Mouse (Mus musculus) kidney, adult 18-20 months (tissue): ENCODE results near the gene Qrfp.

ENCODE experiments used
- DNase-seq: peaks from one replicate; pipeline ENCODE4 v3.0.0; 2021

Qrfp gene

DNA sequence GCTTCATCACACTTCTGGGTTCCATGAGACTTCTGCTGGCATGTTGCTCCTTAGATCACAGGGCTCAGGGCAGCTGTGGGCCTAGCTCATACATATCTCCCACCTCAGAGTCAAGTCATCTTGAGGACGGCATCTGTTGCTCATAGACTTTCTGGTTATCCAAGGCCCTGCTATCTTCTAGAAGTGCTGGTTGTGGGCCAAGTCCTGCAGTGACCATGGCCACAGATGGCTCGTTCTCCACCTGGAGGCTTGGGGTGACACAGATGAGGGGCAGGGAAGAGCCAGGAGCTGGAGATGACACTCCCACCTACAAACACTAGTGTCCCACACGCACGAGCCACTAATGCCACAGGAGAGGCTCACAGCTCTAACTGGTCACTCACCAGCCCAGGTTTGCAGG is 3.3 kb upstream of the Qrfp start:
- DNase-seq: no peak

DNA sequence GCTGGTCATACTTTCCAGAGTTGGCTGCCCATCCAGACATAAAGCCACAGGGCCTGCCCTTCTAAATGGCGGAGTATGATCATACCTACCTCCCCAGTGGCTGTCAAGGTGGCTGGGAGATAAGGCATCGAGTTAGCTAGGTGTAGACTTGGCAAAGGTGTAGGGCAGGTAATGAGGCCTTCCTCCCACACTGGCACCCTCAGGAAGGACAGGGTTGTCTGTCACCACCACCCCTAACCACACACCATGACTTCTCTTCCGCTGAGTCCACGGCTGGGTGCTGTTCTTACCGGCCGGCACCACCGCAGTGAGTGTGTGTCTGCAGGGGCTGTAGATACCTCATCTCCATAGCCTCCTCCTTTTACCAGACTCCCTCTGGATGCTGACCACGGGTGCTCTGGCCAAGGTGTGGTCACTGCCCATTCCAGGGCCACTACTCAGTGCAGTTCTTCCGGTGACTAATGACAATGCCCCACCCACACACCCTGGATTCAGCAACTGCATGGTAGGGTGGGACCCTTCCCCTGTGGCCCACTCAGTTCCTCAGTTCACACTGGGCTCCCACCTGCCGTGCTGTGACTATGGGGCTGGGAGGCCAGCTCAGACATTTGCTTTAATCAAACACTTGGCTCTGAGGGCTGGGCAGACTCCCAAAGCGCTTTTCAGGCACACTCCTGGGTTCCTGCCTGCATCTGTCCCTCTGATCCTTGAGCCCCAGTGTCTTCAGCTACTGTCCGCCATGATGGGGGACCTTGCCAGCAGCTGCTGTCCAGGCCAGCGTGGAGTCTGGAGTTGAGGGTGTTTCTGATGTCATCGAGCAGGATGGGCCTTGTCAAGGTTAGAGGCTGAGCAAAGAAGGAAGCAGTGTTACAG is 942 bp upstream of the Qrfp start:
- no peak for DNase-seq

DNA sequence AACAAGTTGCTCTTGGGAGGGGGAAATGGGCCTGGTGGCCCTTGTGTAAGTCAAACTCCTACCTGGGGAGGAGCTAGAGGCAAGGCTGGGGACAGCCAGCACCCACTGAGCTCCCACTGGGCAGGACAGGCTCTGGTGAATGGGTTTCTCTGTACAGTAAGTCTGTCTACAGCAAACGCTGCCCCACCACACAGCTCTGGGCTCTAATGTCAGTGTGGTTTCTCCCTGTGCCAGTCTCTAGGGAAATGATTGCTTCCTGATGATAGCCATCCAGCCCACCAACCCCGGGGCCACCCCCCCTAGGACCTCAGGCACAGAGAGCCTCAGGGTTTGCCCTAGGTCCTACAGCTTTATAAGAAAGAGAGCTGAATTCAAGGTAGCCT is 1.0 kb downstream of the Qrfp start:
- DNase-seq: no peak

DNA sequence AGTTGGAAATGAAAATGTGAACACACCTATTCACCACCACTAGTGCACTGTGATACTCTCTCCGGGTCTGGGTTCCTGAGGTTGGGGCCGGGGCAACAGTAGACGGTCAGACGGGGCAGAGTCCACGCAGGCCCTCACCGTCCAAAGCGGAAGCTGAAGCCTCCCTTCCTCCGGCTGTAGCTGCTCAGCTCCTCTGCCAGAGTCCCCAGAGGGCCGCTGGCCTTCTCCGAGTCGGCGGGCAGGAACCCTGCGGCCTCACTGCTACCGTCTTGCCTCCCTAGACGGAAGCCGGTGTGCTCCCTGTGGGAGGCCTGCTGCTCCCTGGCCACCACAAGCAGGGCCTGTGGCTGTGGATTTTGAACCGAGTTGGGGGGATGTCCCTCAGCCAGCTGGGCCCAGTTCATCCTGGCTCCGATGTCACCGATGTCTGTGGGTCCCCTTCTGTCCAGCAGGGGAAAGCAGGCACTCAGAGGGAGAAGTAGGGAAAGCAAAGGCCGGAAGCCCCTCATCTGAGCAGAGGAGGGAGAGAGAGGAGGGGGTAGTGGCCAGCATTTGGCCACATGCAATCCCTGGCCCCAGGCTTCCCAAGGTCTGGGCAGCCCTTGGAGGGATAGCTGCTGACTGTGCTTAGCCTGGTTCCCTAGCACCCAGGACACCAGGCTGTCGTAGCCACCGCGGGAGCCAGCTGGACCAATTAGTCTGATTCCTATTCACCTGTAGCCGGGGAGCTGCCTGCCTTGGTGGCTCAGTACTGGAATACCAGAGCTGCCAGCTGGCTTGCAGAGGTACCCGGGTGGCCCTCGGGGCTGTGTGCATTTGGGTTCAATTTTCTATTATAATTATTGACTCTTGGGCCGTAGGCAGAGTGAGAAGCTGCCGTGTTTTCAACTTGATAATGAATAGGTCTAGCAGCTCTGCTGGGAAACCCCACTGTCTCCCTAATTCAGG is 1.7 kb downstream of the Qrfp start:
- no peak for DNase-seq

DNA sequence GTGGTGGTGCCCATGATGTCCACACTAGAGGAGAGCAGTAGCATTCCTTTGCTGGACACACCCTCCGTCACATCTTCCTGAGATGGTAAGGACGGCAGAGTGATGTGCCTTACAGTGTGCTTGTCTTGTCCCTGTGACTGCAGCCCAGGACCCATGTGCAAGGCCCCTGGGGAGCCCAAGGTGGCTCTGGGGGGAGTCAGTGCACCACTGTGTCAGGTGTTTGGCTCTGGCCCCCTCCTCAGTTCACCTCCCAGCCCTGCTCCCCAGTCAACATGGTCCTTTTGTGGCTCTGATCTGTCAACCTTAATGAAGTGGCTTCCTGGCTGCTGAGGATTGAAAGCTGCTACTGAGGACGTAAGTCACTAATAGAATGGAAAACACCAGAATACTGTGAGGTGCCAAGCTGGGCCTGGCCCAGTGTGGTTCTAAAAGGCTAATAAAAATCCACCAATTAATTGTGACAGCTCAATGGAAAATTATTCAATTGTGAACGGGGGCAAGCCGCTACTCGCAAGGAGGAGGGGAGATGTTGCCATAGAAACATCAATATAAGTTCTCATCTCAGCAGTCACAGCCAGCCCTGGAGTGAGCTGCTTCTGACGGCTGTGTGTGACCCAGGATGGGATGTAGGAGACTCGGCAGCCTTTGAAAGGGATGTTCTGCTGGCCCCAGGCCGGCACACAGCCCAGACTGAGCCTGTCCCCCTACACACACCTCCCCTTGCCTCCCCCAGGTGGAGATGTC is 3.6 kb downstream of the Qrfp start:
- DNase-seq: no peak

DNA sequence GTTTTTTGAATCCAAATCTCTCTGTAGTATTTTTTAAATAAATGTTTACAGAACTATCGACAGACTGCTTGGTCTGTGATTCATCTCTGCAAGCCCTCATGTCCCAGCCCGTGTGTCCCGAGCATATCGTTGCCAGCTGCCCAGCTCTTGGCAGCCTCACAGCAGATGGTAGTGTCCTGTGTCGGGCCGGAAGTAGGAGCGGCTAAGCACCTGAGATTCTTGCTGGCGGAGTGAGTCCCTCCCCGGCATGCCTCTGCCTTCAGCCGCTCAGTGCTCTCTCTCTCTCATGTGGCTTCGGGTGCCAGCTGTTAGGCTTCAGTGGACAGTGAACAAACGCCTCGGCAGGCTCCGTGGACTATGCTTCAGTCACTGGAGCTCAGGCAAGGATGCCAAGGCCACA is 6.9 kb downstream of the Qrfp start:
- peak; percentile 42 for DNase-seq

DNA sequence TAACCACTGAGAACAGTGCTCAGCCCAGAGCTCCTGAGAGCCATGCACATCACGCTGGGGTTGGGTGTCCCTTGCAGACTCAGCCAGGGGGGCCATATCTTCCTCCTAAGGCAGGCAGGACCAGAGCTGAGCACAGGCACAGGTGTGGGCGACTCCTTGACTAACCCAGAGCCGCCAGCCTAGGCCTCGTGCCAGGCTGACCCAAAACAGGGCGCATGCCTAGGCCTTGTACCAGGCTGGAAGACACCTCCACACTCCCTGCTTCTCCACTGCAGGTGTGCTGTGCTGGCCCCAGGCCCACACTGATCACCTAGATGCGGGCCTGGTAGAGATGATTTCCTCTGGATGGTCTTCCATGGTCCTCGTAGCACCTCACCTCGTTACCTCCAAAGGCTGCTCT is 7.6 kb downstream of the Qrfp start:
- no peak for DNase-seq

DNA sequence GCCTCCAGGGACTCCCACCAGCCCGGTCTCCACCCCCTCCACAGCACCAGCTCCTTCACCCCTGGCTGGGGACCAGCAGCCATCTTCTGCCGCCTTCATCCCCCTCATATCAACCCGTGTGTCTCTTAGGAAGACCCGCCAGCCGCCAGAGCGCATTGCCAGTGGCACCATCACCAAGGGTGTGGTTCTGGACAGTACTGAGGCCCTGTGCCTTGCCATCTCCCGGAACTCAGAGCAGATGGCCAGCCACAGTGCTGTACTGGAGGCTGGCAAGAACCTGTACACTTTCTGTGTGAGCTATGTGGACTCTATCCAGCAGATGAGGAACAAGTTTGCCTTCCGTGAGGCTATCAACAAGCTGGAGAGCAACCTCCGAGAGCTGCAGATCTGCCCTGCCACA is 9.0 kb downstream of the Qrfp start:
- DNase-seq: no peak

DNA sequence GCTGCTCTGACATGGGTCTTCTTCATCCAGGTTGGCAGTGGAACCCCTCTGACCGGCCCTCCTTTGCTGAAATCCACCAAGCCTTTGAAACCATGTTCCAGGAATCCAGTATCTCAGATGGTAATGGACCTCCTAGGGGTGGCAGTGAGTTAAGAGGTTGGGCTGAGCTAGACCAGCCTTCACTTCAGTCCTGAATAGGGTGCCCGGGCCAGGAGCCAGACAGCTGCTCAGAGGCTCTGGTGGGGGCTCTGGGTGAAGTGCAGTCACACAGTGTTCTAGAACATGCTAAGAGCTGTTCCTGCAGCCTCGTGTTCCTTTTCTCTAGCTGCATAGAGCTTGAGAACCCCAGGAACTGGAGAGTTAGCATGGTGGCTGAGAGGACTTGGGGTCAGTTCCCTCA is 13.4 kb downstream of the Qrfp start:
- no peak for DNase-seq

DNA sequence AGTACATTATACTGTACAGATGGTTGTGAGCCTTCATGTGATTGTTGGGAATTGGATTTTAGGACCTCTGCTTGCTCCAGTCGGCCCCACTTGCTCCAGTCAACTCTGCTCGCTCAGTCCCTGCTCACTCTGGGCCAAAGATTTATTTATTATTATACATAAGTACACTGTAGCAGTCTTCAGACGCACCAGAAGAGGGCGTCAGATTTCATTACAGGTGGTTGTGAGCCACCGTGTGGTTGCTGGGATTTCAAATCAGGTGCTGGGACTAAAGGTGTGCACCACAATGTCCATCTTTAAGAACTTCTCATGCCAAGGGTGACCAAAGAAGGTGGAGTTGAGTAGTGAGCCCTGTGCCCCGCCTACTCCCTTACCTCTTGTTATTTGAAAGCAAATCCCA is 17.8 kb downstream of the Qrfp start:
- no peak for DNase-seq

DNA sequence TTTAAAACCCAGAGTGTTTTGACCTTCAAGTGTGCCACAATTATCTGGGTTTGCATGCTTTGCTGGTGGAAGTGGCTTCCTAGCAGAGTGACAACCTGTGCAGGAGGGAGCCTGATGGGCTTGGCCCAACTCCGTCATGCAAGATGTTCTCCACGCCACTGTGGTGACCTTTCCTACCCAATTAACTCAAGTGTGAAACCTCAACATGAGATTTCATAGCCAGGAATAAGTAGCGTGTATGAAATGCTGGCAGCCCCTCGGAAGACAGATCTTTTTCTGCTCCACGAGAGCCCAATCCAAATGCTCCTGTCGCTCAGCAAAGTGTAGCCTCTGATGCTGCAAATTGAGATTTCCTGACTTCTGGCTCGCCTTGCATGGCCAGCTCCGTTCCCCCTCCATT is 19.1 kb downstream of the Qrfp start:
- DNase-seq: no peak

DNA sequence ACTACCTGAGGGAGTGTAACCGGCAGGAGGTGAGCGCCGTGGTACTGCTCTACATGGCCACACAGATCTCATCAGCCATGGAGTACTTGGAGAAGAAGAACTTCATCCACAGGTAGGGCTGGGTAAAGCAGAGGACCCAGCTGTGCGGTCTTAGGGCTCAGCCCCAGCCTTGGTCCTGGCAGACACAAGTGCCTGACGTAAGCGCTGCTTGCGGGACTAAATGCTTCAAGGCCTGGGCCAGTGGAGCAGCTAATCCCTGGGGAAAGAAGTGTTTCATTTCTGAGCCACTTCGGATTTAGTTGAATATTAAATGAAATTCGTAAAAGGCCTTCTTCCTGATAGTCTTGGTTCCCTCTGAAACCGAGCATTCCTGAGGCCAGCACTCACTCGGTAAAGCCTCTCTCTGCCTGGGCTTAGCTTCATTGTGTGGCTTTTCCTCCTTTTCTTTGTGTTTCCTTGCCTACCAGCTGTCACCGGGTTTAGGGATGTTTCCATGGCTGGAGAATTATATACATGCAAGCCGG is 19.6 kb downstream of the Qrfp start:
- DNase-seq: no peak

DNA sequence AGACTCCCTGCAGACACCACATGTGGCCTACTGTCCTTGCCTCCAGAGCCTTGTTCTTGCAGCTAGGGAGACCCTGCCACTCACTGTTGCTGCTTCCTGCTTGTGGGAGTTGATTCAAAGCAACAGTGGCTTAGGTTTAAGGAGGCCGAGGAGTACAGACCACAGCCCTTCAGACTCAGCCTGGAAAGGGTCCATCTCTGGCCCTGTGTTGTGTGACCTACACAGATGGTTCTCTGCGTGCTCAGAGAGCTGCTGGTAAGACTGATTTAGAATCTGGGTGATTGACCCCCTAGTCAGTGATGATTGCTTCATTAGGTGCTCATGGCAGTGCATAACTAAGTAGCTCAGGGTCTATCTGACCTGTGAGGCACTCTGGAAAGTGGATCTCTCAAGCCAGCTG is 21.2 kb downstream of the Qrfp start:
- DNase-seq: no peak

DNA sequence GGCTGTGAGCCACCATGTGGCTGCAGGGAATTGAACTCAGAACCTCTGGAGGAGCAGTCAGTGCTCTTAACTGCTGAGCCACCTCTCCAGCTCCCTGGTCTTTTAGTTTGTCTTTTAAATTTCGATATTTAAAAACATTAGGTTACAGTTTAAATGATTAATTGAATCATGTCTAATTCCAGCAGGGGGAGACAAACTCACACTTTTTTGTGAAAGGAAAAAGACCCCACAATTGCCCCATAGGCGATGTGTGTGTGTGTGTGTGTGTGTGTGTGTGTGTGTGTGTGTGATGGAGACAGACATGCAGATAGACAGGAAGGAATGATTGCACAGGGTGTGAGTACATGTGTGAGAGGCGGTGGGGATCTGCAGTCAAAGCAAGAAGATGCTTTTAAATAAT is 22.2 kb downstream of the Qrfp start:
- DNase-seq: no peak

DNA sequence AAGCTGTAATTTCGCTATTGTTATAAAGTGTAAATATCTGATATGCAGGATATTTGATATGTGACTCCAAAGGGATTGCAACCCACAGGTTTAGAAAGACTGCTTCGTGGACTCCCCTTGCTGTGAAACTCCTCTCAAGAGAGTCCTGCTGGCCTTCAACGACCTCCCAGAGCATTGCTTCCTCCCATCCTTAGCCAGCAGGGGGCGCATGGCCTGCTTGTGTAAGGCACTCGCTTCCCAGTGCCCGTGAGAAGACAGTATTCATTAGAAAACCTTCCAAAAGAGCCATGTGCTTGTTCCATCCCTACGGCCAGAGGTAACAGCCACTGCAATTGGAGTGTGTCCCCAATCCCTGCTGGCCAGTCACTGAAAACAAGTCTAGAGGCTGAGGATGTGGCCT is 23.4 kb downstream of the Qrfp start:
- DNase-seq: peak; percentile 83

DNA sequence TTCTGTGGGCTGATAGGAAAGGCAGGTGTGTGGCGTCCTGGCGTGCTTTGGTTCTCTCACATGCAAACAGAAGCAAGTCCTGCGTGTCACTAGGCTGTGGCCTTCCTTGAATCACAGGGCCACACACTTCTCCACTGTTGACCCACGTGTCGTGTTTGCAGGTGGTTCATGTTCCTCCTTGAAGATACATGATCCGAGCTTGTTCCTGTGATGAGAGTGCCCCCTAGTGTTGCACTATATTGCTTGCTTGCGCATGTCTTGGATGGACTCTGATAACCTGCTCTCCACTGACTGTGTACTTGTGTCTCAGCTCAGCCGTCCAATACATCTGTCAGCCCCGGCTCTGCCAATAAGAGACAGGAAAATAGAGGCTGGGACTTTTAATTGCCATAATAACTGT is 25.3 kb downstream of the Qrfp start:
- peak; percentile 83 for DNase-seq

DNA sequence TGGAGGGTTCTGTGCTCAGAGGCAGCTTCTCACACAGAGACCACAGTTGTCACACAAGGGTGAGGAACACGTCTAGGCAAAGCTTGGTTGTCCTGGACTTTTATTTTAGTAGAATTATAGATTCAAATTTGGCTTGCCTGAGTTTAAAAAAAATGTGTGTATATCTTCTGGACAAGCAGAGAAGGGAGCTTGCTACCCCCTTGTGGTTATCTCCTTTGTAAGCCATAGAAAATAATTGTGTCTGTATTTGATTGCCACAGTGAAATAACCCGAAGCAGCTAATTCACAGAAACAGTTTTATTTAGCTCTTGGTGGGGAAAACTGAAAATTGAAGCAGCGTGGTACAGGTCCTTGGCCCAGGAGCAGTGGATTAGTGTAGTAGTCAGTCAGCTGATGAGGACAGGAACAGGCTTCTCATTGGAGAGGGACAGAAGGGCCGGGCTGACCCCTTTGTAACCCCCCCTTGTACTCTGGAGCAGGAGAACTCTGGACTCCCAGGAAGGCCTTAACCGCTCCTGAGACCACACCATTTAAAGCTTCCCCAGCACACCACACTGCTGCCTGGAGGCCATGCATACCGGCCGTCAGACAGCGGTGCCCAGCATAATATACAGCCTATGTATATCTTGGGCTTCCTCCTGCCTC is 27.3 kb downstream of the Qrfp start:
- no peak for DNase-seq

DNA sequence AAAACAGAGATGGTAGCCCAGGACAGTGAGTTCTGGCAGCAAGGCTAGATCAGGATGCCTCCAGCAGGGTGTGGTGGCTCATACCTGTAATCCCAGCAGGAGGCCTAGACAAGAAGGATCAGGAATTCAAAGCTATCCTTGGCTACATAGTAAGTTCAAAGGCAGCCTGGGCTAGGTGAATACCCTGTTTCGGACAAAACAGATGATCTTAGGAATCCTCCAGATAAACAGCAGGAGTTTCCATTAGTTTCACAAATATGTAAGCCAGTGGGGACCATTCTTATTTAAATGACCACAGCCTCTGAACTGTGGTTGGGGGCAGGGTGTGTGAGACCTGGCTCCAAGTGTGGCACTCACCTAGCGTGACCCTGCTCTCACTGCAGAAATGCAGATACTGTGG is 31.1 kb downstream of the Qrfp start:
- no peak for DNase-seq

DNA sequence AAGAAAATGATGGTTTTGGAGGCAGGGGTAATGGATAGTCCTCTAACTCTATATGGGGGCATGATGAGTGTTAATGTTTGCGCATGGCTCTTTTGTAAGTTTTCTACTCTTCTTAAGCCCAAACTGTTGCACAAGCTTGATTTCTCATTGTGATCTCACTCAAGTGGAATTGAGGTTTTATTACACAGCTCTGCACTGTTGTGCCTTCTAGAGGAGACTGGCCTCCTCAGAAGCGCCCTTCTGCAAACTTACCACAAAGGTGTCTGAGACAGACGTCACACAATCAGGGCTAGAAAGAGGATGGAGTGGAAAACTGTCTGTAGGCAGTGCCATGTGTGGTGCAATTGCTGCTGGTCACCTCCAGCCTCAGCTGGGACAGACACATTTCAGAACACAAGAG is 33.9 kb downstream of the Qrfp start:
- no peak for DNase-seq

DNA sequence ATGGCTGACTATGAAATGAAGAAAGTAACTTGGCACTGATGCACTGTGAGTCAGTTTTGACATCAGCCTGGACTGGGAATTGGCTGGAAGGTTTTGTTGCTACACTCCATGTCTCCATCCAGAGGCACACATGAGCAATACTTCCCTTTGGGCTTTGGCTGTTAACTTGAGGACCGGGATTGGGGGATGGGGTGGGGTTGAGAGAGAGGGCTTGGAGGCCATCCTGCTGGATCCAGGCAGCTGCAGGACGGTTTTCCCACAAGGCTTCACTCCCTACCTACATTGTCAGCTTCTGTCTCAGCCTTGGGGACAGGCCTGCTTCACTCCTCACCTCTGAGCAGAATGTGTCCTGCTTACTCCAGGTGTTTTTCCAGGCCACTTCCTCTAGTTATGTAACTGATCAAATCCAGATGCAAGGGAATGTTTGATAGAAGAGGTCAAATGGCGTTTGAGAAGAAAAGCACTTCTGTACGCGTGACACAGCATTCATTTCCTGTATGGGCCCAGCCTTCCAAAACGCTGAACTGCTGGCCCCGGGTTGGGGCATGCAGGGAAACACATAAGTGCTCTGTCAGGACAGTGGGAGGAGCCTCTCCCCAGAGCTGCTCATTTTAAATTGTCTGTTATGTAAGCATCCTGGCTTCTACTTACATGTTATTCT is 39.5 kb downstream of the Qrfp start:
- peak; percentile 73 for DNase-seq

DNA sequence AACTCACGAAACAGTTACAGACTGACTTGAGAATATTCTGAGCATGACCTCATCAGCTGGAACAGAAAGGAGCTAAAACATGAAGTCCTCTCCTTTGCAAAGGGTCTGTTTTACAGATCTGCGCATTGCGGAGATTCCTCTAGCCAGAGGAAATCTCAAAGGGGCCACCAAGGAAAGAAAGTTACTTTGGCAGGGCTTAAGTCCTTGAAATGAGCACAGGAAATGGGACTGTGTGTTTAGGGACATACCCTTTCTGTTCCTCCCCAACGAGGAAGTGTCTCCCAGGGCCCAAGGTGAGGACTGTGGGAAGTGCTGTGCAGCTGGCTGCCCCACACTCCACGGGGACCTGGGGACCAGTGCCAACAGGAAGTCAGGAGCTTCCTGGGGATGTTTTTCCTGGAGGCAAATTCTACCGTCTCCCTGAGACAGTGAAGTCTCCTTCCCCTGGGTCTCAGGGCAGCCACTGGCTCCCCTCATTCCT is 40.7 kb downstream of the Qrfp start:
- peak; percentile 78 for DNase-seq

DNA sequence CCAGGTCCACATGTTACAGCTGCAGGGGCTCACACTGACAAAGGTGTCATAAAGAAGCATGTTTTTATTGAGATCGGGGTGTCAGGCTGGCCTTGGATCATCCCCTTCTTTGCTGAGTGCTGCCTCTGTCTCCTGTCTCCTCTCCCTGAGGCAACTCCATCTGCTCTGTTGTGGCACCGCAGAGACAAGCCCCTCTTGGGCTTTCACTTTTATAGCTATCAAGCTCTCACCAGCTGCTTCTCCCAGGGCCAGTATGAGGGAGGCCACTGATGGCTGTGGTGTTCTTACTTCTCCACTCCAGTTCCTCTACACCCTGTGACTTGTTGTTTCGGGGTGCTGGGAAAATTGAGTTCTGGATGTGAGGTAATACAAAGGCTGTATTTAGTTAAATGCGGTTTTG is 41.3 kb downstream of the Qrfp start:
- no peak for DNase-seq
